Mouse (Mus musculus): ENCODE results near the gene Mettl8. TPM values are rescaled to one million over a fixed set of nuclear protein-coding genes. Genes with fewer than 3 reads are reported as not detected.

Gene Mettl8
- polyA plus RNA-seq, 1 experiment from 2014 or later, result 16.4 TPM

Other genes with a start within 250 kb of the Mettl8 start
- 23.6 and 26.6 TPM in 2 replicates for gene Tlk1, start 229.9 kb downstream of the Mettl8 start, polyA plus RNA-seq (2015; fragmentation: Nextera tagmentation; extraction: Ambion mirVana)
- 39.8 and 40.9 TPM in 2 replicates for gene Dcaf17, start 255 bp downstream of the Mettl8 start, polyA plus RNA-seq (2015; fragmentation: Nextera tagmentation; extraction: Ambion mirVana)
- 0.22 and 0.30 TPM in 2 replicates for gene Cybrd1, start 62.3 kb upstream of the Mettl8 start, polyA plus RNA-seq (2015; fragmentation: Nextera tagmentation; extraction: Ambion mirVana)
- 177 and 182 TPM in 2 replicates for gene Dync1i2, start 156.1 kb upstream of the Mettl8 start, polyA plus RNA-seq (2015; fragmentation: Nextera tagmentation; extraction: Ambion mirVana)

Data from forebrain, embryonic 13.5 days (tissue).